Comparison of ENCODE assay signal across 1 mouse cellular context in the genomic region with DNA sequence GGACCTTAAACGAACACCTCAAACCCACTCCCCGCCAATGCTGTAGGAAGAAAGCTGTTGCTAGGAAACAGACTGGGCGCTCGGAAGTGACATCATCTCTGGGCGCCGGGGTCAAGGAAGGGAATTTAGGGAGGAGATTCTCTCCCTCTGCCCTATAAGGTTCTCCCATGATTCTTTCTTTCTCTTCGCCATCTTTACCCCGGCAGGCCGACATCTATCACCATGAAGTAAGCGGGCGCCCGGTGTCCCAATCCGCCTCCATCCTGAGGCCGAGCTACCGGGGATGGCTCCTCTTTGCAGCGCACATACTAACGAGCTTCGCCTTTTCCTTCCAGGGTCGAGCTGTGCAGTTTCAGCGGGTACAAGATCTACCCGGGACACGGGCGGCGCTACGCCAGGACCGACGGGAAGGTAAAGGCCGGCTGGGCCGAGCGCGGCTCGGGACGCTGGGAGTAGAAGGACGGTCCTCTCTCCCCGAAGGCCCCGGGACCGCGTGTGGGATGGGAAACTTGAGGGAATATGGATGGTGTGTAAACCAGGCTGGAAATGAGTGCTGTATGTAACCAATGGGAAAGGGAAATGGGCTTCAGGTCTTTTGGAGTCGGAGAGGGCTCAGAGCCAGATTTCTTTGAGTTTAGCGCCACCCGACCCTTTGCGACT.
TF ChIP-seq lines count a peak whose summit lies in the region.

A gene (plus strand): TSS at position 64 of the 660 bp plus-strand sequence.

TF ChIP-seq in CH12.LX, 34 proteins besides CTCF, POLR2A, EP300 and RAD21 (continued from another document):
- TF ChIP-seq TBP (conservative IDR thresholded peaks at IDR 0.05; ENCODE audit: low read depth, low read length) (peak; percentile 96), MAX (IDR thresholded peaks at IDR 0.05; ENCODE audit: low read length) (peak; percentile 65), SIN3A (IDR thresholded peaks at IDR 0.05; ENCODE audit: low read length) (peak; percentile 99), ETS1 (conservative IDR thresholded peaks at IDR 0.05; ENCODE audit: low read depth, low read length) (no peak), ELF1 (IDR thresholded peaks at IDR 0.05; ENCODE audit: low read depth, low read length) (peak; percentile 91), KAT2A (IDR thresholded peaks at IDR 0.05; ENCODE audit: insufficient replicate concordance, low read length) (peak; percentile 88), IRF4 (IDR thresholded peaks at IDR 0.05; ENCODE audit: low read depth, low read length) (peak; percentile 15; the same call in 1 of the 2 replicates), POLR2AphosphoS2 (IDR thresholded peaks at IDR 0.05; ENCODE audit: low read depth, low read length) (peak; percentile 64), ZKSCAN1 (IDR thresholded peaks at IDR 0.05; ENCODE audit: borderline replicate concordance, low read depth, low read length) (no peak), E2F4 (IDR thresholded peaks at IDR 0.05; ENCODE audit: insufficient replicate concordance, low read depth, low read length) (peak; percentile 80; the same call in 1 of the 2 replicates), ZMIZ1 (IDR thresholded peaks at IDR 0.05; ENCODE audit: low read depth, low read length) (peak; percentile 68; the same call in 1 of the 2 replicates), NRF1 (IDR thresholded peaks at IDR 0.05; ENCODE audit: low read depth, low read length) (peak; percentile 65), TCF12 (IDR thresholded peaks at IDR 0.05; ENCODE audit: low read depth, low read length) (peak; percentile 85), ZNF384 (IDR thresholded peaks at IDR 0.05; ENCODE audit: low read depth, low read length) (no peak), CHD2 (IDR thresholded peaks at IDR 0.05; ENCODE audit: low read length) (peak; percentile 60; the same call in 1 of the 2 replicates), HCFC1 (IDR thresholded peaks at IDR 0.05; ENCODE audit: low read depth, low read length) (peak; percentile 91), MXI1 (IDR thresholded peaks at IDR 0.05; ENCODE audit: low read depth, low read length) (peak; percentile 95), CHD1 (IDR thresholded peaks at IDR 0.05; ENCODE audit: low read depth, low read length) (peak; percentile 10; the same call in 1 of the 2 replicates), MYC (IDR thresholded peaks at IDR 0.05; ENCODE audit: low read depth, low read length) (peak; percentile 92)
